Mouse (Mus musculus) bone marrow, adult 2 months (tissue): ENCODE measurements around the gene Mdh2.

ENCODE experiments used
- CTCF ChIP-seq: fragments of 200-500 bp; IDR thresholded peaks from 2 replicates; pipeline ENCODE4 v1.5.1; 2011; ENCODE audit warnings: low read length, control low read depth; ENCODE audit not compliant: control insufficient read depth, insufficient read depth
- POLR2A ChIP-seq: fragments of 200-500 bp; IDR thresholded peaks from 2 replicates; pipeline ENCODE4 v1.6.1; 2011; ENCODE audit warnings: low read depth, mild to moderate bottlenecking, control low read depth, low read length, borderline replicate concordance; ENCODE audit not compliant: control insufficient read depth

DNA sequence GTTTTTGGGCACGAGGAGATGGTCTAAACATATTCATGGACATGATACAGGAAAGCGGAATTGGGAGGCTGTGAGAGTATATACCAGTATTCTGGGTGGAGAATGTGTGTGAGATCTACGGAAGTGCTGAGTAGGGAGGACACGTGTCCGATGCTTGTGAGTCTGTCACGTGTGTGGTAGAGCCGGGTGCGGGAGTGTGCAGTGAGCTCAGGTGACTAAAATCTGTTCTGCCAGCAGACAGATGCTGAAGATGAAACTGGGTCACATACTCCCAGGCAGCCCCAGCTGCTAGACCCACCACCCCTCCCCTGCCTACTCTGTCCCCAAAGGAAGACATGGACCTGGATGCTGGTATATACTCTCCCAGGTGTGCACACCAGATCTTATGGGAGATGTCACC, 24.4 kb downstream of the Mdh2 start:
- TF ChIP-seq POLR2A = no peak
- TF ChIP-seq CTCF = no peak
